23 mouse cellular contexts compared by ENCODE assay signal in genomic region chr19:28137581-28137980, GRCm38 (mm10).
"Had no signal": no experiment of that assay in that cellular context is flagged by ENCODE, and none has a peak within 500 bp of the region (broad histone marks: within the 10 kb centered on the region; RNA-seq: fewer than 3 reads in every experiment).

No protein-coding gene starts in this region.

- H3K9ac ChIP-seq: intestine, embryonic 15.5 days; limb, embryonic 12.5 days; limb, embryonic 15.5 days; liver, embryonic 12.5 days; liver, embryonic 15.5 days; lung, embryonic 15.5 days; midbrain, embryonic 13.5 days; neural tube, embryonic 13.5 days had no signal

- H3K4me2 ChIP-seq: intestine, embryonic 15.5 days; limb, embryonic 12.5 days; limb, embryonic 15.5 days; liver, embryonic 12.5 days; liver, embryonic 15.5 days; lung, embryonic 15.5 days; midbrain, embryonic 13.5 days; neural tube, embryonic 13.5 days had no signal

- H3K9me3 ChIP-seq: intestine, embryonic 15.5 days; limb, embryonic 12.5 days; limb, embryonic 15.5 days; liver, embryonic 12.5 days; liver, embryonic 15.5 days; lung, embryonic 15.5 days; midbrain, embryonic 10.5 days; midbrain, embryonic 13.5 days; neural tube, embryonic 13.5 days had no signal

- ATAC-seq: intestine, embryonic 15.5 days; liver, embryonic 12.5 days; midbrain, embryonic 13.5 days; midbrain, embryonic 16.5 days had no signal

- H3K27me3 ChIP-seq: intestine, embryonic 15.5 days; limb, embryonic 12.5 days; limb, embryonic 15.5 days; liver, embryonic 12.5 days; liver, embryonic 15.5 days; lung, embryonic 15.5 days; megakaryocyte, embryonic 14.5 days; midbrain, embryonic 13.5 days; neural tube, embryonic 13.5 days had no signal

- H3K4me3 ChIP-seq: intestine, embryonic 15.5 days; limb, embryonic 12.5 days; limb, embryonic 15.5 days; liver, embryonic 12.5 days; liver, embryonic 15.5 days; lung, embryonic 15.5 days; megakaryocyte, embryonic 14.5 days; midbrain, embryonic 10.5 days; midbrain, embryonic 13.5 days; myocyte; neural tube, embryonic 13.5 days had no signal

- H3K4me1 ChIP-seq: intestine, embryonic 15.5 days; limb, embryonic 12.5 days; limb, embryonic 15.5 days; liver, embryonic 12.5 days; liver, embryonic 15.5 days; lung, embryonic 15.5 days; megakaryocyte, embryonic 14.5 days; midbrain, embryonic 13.5 days; neural tube, embryonic 13.5 days had no signal

- H3K27ac ChIP-seq: intestine, embryonic 15.5 days; limb, embryonic 12.5 days; limb, embryonic 15.5 days; liver, embryonic 12.5 days; liver, embryonic 15.5 days; lung, embryonic 15.5 days; midbrain, embryonic 10.5 days; midbrain, embryonic 13.5 days; neural tube, embryonic 13.5 days had no signal

- H3K36me3 ChIP-seq: intestine, embryonic 15.5 days; limb, embryonic 12.5 days; limb, embryonic 15.5 days; liver, embryonic 12.5 days; liver, embryonic 15.5 days; lung, embryonic 15.5 days; midbrain, embryonic 10.5 days; midbrain, embryonic 13.5 days; neural tube, embryonic 13.5 days had no signal

- DNase-seq: kidney, adult 18-20 months; kidney, adult 9 months; kidney, postnatal 14 days; kidney, postnatal 4 days; left cerebral cortex, postnatal 4 days; lung, adult 18-20 months; lung, postnatal 10 days; lung, postnatal 36 days; retina, postnatal 1 day; right cerebral cortex, postnatal 25 days; thymus, postnatal 25 days had no signal
